Mouse (Mus musculus) spleen, adult 2 months (tissue): Measurements from ENCODE around the gene Ndufs8. TPM values are rescaled to one million over a fixed set of nuclear protein-coding genes. Genes with fewer than 3 reads are reported as not detected.

ENCODE experiments used
- DNase-seq, 2 experiments: peaks; one replicate each; pipeline versions ENCODE4 v3.0.0 to v3.0.0-alpha.2; 2012 to 2021; ENCODE audit warnings: low spot score in 2 of 2, low read depth in 1 of 2
- H3K27ac ChIP-seq: fragments of 200-500 bp; 2 replicates; pipeline ENCODE4 v1.5.1; 2012; ENCODE audit warnings: low read length, inconsistent platforms; ENCODE audit not compliant: insufficient read depth
- H3K27me3 ChIP-seq: fragments of 200-500 bp; 2 replicates; pipeline ENCODE4 v1.6.1; 2012; ENCODE audit warnings: mild to moderate bottlenecking, moderate library complexity, low read length, inconsistent platforms; ENCODE audit not compliant: control insufficient read depth, insufficient read depth
- H3K36me3 ChIP-seq: fragments of 200-500 bp; 2 replicates; pipeline ENCODE4 v1.6.1; 2012; ENCODE audit warnings: mild to moderate bottlenecking, low read length, inconsistent platforms; ENCODE audit not compliant: control insufficient read depth, insufficient read depth
- H3K4me1 ChIP-seq: fragments of 200-500 bp; 2 replicates; pipeline ENCODE4 v1.6.1; 2011; ENCODE audit warnings: inconsistent platforms; ENCODE audit not compliant: control insufficient read depth, insufficient read depth, insufficient read length
- H3K4me3 ChIP-seq: fragments of 200-500 bp; 2 replicates; pipeline ENCODE4 v1.5.1; 2011; ENCODE audit warnings: mild to moderate bottlenecking, inconsistent platforms; ENCODE audit not compliant: insufficient read depth, insufficient read length; ENCODE audit errors: extremely low read depth
- CTCF ChIP-seq: fragments of 200-500 bp; IDR thresholded peaks from 2 replicates; pipeline ENCODE4 v1.5.1; 2011; ENCODE audit warnings: mild to moderate bottlenecking, inconsistent platforms; ENCODE audit not compliant: insufficient read depth, insufficient read length, insufficient replicate concordance; ENCODE audit errors: extremely low read depth
- POLR2A ChIP-seq: fragments of 200-500 bp; IDR thresholded peaks from 2 replicates; pipeline ENCODE4 v1.6.1; 2011; ENCODE audit warnings: low read depth, low read length, inconsistent platforms
- WGBS: fragments of 180-500 bp; shearing (Covaris S2); methylation state at CpG from one replicate; pipeline ENCODE4 v1.1.7; 2018; 5-methylcytosine and 5-hydroxymethylcytosine counted together
- polyA plus RNA-seq: library from polyadenylated mRNA; depleted of rRNA; stranded (reverse); fragments of >200 nt; gene quantifications from 2 replicates; pipeline ENCODE4 v1.2.3, GENCODE M21; 2012

Gene Ndufs8
- polyA plus RNA-seq, 1 experiment: 120 TPM

DNA sequence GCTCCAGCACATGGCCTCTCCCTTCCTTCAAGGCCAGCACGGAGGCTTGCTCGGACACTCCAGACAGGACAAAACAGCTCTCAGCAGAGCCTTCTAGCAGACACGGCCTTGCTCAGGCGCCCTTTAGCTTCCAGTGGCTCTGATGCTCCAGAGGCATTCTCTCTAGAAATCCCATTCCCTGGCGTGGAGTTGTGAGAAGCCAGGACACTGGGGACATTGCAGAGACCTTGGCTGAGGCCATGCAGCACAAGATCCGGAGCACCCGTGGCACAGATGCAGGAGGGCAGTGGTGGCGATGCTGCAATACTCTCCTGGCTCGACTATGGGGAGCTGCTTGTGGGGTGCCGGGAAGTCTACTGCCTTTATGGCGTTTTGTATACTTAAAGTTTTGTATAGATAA is 4.2 kb upstream of the Ndufs8 start:
- Histone ChIP-seq H3K36me3 (no peaks in the 10 kb centered on the region), H3K4me3 (no peak overlapping the region), H3K4me1 (peaks cover 8% of the 10 kb centered on the region; the same call in 1 of the 2 replicates), H3K27me3 (no peaks in the 10 kb centered on the region), H3K27ac (no peak overlapping the region)
- no peak for DNase-seq
- 92% methylated on average over 11 of the region's 11 CpGs for WGBS
- TF ChIP-seq CTCF: no peak
- no peak for TF ChIP-seq POLR2A

GRCm38 (mm10) chr19:3914535-3914934 is 2.0 kb upstream of the Ndufs8 start:
- Histone ChIP-seq H3K36me3 (peaks cover 8% of the 10 kb centered on the region), H3K4me3 (no peak overlapping the region), H3K27ac (peak overlapping the region; percentile 21; the same call in 1 of the 2 replicates), H3K27me3 (no peaks in the 10 kb centered on the region), H3K4me1 (peaks cover 8% of the 10 kb centered on the region; the same call in 1 of the 2 replicates)
- TF ChIP-seq POLR2A (no peak), CTCF (no peak)
- DNase-seq: no peak
- 51% methylated on average over 5 of the region's 5 CpGs for WGBS

GRCm38 (mm10) chr19:3913692-3914091 is 1.1 kb upstream of the Ndufs8 start:
- peaks cover 8% of the 10 kb centered on the region; the same call in 1 of the 2 replicates for H3K4me1 ChIP-seq
- H3K27me3 ChIP-seq: no peaks in the 10 kb centered on the region
- TF ChIP-seq CTCF (no peak), POLR2A (no peak)
- 80% methylated on average over 8 of the region's 8 CpGs for WGBS
- H3K36me3 ChIP-seq: peaks cover 14% of the 10 kb centered on the region
- H3K4me3 ChIP-seq: 0 out of 2 replicates have a peak overlapping the region, but pooled peaks have one; percentile 60
- peak overlapping the region; percentile 88 for H3K27ac ChIP-seq
- DNase-seq: no peak

GRCm38 (mm10) chr19:3910206-3910605 is 2.4 kb downstream of the Ndufs8 start:
- no peak overlapping the region for H3K27ac ChIP-seq
- TF ChIP-seq POLR2A (no peak), CTCF (no peak)
- H3K36me3 ChIP-seq: peaks cover 18% of the 10 kb centered on the region
- DNase-seq: no peak
- peaks cover 16% of the 10 kb centered on the region; the same call in 1 of the 2 replicates for H3K4me1 ChIP-seq
- no peak overlapping the region for H3K4me3 ChIP-seq
- 86% methylated on average over 5 of the region's 5 CpGs for WGBS
- H3K27me3 ChIP-seq: no peaks in the 10 kb centered on the region

DNA sequence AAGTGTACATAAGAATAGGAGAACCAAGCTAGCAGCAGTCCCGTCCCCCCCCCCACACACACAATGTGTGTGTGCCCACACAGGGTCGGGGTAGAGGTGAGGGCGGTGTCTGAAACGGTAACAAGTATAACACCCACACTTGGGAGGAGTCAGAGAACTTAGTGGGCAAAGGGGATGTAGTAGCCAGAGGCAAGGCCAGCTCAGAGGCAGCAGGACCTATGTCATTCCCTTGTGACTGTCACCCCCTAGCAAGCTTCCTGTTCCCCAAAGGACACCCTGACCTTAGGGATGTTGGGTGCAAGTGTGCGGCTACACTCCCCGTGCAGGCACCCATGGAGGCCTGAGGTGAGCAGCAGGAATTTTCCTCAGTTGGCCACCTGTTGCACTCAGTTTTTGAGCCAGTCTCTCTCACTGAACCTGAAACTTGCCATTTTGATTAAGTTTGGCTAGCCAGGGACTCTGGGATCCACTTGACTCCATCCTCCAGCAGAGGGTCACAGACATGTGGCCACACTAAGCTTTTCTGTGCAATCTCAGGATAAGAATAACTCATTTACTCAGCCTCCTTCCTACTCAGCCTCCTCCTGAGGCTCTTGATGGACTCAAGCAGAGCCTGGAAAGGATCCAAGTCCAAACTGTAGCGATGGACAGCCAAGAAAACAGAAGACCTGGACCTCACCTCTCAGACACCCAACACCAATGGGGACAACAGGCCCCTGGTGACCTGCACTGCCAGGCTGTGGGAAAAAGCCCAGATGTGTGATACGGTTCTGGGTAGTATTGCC is 4.5 kb downstream of the Ndufs8 start:
- DNase-seq: no peak
- TF ChIP-seq POLR2A: no peak
- TF ChIP-seq CTCF: no peak
- H3K27ac ChIP-seq: no peak overlapping the region

DNA sequence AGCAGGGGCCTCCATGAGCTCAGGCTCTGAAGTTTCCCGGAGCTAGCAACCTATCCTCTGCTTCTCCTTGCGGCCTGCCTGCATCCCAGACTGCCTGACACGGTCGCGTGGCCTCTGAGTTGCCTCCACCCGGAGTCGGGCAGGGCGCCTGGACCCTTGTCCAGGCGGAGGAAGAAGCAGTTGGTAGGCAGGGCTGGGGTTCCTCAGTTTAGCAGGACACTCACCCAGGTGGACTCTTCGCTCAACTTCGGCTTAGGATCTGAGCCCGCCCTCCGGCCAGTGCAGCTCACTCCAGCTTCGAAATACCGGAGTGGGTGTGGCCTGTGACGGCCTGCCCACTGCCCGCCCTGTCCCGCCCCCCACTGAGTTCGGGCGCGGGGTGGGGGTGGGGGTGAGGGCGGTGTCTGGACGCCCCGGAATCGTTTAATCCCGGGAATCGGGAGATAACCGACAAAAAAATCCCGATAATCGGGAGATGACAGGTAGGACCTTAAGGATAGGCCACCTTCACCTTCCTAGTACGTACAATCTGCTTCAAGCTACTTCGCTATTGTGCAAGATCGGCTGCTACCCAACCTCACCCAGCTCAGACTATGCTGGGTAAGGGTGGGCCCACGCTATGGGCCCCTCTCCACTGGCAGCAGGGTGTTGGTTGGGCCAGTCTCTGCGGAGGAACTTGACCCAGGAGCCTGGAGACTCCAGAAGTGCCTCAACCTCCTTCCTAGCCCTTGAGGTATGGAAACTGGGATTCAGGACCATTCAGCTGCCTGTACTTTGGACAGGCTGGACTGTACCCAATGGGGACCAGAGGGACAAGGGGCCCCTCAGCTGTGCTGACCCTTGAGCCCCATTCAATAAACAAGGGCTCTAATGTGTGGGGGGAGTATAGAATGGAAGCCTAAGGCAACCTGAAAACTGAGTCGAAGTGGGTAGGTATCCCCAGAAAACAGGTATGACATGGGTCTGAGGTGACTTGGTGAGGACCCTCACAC is 5.5 kb downstream of the Ndufs8 start, which contains the start of gene Tcirg1:
Gene Tcirg1, minus strand, starts transcription at position 339 of the 992 bp plus-strand sequence.
- peaks cover 22% of the 10 kb centered on the region for H3K4me1 ChIP-seq
- 4% methylated on average over 36 of the region's 36 CpGs for WGBS
- TF ChIP-seq POLR2A (no peak; the same call in 1 of the 2 replicates), CTCF (no peak)
- H3K27ac ChIP-seq: peak within 1 kb of the TSS; percentile 72
- DNase-seq: peak in 1 of 2 experiments; percentile 73
- peak within 1 kb of the TSS; percentile 82 for H3K4me3 ChIP-seq
- peaks cover 39% of the 10 kb centered on the region for H3K36me3 ChIP-seq
- no peaks in the 10 kb centered on the region for H3K27me3 ChIP-seq

More for the DNA sequence above, 4.5 kb downstream of the Ndufs8 start:
- Histone ChIP-seq H3K36me3 (peaks cover 30% of the 10 kb centered on the region), H3K4me1 (peaks cover 18% of the 10 kb centered on the region), H3K4me3 (no peak overlapping the region), H3K27me3 (no peaks in the 10 kb centered on the region)
- WGBS: 72% methylated on average over 8 of the region's 8 CpGs
